Mouse (Mus musculus): ENCODE results near the gene Rad17. TPM values are rescaled to one million over a fixed set of nuclear protein-coding genes. Genes with fewer than 3 reads are reported as not detected.

Rad17 gene
- total RNA-seq, 2 experiments from 2014 or later = 21.0 to 22.7 TPM

- DNase-seq = peak; percentile 46 to 66
Measured at GRCm38 (mm10) chr13:100616181-100617087, 34.4 kb downstream of the Rad17 start, which contains the start of gene Marveld2. Marveld2 (minus strand) TSS chr13:100616971.

DNA sequence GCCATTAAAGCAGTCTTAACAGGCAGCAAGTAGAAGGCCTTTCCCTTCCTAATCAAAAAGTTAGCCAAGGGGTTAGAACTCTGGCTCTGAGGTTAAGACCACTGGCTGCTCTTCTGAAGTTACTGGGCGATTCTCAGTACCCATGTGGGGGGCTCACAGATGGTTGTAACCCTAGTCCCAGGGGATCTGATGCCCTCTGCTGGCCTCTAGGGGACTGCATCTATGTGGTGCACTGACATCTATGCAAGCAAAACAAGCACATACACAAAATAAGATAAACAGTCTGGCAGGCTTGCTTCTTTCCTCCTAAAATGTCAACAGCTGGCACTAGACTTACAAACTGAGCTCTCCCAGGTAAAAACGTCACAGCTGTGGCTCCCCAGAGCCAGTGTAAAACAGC, 37.9 kb downstream of the Rad17 start:
- no peak for DNase-seq

DNA sequence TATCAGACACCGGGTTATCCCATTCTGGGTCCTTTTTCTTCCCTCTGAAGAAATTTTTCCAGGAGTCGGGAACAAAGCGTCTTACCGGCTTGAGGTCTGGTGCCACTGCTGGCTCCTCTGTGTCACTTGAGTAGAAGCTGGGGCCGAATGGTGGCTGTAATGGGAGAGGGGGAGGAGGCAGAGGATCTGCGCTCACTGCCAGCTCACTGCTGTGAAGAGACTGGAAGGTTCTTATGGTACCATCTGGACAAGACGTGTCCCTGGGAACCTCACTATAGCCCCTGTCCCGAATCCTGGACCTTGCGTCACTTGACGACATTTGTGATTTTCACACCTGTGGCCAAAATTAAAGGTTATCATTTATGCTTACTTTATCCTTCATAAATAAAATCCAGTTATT, 38.6 kb downstream of the Rad17 start:
- no peak for DNase-seq

- DNase-seq = no peak
Measured at GRCm38 (mm10) chr13:100611266-100611665, 39.6 kb downstream of the Rad17 start.

- DNase-seq = no peak
Measured at GRCm38 (mm10) chr13:100607756-100608155, 43.1 kb downstream of the Rad17 start.

- DNase-seq = no peak
Measured at GRCm38 (mm10) chr13:100605845-100606244, 45.0 kb downstream of the Rad17 start.

- no peak for DNase-seq
Measured at GRCm38 (mm10) chr13:100603738-100604095, 47.1 kb downstream of the Rad17 start.

GRCm38 (mm10) chr13:100603031-100603737, 47.7 kb downstream of the Rad17 start:
- no peak for DNase-seq

- DNase-seq = peak in 1 of 2 experiments; percentile 10
Measured at GRCm38 (mm10) chr13:100602239-100602902, 48.5 kb downstream of the Rad17 start.

GRCm38 (mm10) chr13:100601034-100601433, 49.8 kb downstream of the Rad17 start:
- DNase-seq = no peak

DNA sequence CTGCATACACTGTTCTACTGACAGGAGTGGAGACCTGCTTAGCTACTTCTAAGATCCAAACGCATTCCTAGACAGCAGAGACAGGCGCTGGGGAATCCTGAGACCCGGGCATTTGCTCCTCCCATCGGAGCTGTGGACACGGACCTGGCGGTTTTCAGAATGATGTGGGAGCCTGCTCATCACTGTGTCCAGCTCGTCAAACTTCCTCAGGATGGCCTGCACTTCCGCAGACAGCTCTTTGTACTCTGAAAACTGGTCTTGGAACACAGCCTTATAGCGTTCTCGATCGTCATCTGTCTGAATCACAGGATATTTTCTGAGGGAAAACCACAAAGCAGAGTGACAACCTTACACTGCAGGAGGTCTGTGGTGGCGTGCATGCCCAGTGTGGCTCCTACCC, 50.5 kb downstream of the Rad17 start:
- DNase-seq = no peak

GRCm38 (mm10) chr13:100597284-100597683, 53.6 kb downstream of the Rad17 start:
- no peak for DNase-seq

- DNase-seq = no peak
Measured at GRCm38 (mm10) chr13:100595552-100595885, 55.3 kb downstream of the Rad17 start.

GRCm38 (mm10) chr13:100594838-100595551, 55.9 kb downstream of the Rad17 start:
- DNase-seq = no peak

DNA sequence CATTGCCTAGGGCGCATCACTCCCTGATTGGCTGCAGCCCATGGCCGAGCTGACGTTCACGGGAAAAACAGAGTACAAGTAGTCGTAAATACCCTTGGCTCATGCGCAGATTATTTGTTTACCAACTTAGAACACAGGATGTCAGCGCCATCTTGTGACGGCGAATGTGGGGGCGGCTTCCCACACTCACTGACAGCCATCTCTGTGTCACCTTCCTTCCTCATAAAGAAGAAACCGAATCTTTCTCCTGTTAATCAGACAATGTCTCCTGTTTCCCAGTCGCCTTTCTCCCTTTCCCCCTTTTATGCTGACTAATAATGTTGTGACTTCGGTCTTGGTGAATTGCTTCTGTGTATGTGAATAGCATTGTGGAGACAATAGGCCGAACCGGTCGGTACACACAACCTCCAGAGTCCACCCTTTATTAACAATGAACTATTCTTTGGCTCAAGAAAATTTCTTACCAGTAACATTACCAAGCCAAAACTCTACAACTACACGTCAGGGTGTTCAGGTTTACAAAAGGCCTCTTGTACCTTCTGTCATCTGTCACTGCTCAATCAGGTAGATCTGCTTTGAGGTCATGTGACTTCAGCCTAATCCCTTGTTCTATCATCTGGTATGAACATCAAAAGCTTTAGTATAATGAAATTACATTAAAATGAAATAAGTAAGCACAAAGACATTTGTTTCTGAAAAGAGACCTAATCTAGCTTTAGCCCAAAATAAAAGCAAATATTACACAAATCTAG, 56.6 kb downstream of the Rad17 start:
- peak; percentile 8 to 24 for DNase-seq

DNA sequence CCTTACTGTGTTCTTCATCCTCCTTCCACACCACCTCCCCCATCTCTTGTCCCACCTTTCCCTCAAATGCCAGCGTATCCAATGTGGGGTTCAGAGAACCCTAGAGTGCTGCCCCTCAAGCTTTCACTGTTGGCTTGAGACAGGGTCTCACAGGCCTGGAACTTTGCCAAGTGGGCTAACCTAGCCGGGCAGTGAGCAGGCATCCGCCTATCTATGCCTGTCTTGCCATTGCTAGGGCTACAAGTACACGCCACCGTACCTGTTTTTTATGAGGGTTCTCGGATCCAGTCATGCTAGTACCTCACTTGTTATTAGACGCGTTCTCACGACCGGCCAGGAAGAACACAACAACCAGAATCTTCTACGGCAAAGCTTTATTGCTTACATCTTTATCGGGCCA, 62.2 kb downstream of the Rad17 start:
- DNase-seq = no peak

- DNase-seq = no peak
Measured at GRCm38 (mm10) chr13:100582144-100582543, 68.7 kb downstream of the Rad17 start.

- DNase-seq = peak; percentile 25 to 28
Measured at GRCm38 (mm10) chr13:100581701-100582100, 69.2 kb downstream of the Rad17 start.

DNA sequence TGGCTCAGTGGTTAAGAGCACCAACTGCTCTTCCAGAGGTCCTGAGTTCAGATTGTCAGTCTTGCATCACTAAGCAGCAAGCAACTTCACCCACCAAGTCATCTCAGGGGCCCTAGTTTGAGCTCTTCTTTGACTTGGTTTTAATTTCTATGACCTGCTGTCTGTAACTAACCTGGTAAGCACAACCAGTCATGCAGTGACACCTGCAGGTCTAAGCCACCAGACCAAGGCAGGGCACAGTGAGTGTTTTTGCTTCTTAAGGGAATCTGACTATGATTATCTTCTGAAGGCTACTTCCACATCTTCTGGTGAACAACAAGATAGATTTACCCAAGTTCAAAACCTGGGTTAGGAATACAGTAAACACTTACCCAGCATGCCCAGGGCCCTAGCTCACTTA, 70.9 kb downstream of the Rad17 start:
- DNase-seq = no peak

DNA sequence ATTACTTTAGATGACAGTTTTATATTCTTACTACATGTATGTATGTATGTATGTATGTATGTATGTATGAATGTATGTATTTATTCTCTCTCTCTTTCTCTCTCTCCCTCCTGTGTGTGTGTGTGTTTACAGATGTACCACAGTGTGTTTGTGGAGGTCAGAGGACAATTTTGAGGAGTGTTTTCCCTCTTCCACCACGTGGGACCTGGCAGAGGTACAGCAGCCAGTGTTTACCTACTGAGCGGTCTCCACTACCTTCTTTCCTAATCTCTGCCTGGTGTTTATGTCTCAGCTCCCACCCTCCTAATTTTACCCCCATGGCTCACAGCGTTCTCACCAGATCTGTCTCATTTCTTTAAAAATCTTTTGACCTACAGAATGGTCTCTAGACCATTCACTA, 71.6 kb downstream of the Rad17 start:
- peak in 1 of 2 experiments; percentile 10 for DNase-seq

- DNase-seq = no peak
Measured at GRCm38 (mm10) chr13:100575950-100576349, 74.9 kb downstream of the Rad17 start.

All from adrenal gland, postnatal 36 days (tissue).